Mouse (Mus musculus): ENCODE data around the gene Aurkb.
"Not testable (repeated sequence)": the region's sequence is repeated elsewhere in the genome, so short reads cannot be mapped to it uniquely, and the experiment has no call there.

The Aurkb gene

DNA sequence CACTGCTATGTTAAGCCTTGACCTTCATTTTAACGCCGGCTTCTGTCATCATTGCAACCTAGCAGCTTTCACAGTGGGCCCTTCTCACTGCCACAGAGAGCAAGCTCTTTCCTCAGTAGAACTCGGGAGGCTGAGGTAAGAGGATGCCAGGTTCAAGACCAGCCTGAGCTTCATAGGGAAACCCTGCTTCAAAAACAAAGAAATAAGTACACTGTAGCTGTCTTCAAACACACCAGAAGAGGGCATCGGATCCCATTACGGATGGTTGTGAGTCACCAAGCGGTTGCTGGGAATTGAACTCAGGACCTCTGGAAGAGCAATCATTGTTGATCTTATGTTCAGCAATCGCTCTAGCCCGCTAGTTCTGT lies 35.4 kb downstream of the Aurkb start:
- no peak for DNase-seq (ENCODE audit: low spot score)

DNA sequence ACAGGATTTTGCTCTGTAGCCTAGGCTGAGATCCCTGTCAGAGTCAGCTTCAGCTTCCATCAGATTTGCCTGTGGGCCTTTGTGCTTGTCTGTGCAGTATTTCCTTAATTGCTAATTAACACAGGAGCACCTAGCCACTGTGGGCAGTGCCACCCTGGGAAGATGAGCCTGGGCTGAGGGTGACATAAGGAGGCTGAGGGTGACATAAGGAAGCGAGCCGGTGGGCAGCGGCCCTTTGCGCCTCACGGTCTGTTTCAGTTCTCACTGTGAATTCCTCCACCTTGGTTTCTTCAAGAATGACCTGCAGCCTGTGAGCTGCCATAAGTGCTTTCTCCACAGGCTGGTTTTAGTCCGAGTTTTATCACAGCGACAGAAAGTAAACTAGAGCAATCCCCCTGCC lies 36.2 kb downstream of the Aurkb start:
- DNase-seq (ENCODE audit: low spot score), result no peak

DNA sequence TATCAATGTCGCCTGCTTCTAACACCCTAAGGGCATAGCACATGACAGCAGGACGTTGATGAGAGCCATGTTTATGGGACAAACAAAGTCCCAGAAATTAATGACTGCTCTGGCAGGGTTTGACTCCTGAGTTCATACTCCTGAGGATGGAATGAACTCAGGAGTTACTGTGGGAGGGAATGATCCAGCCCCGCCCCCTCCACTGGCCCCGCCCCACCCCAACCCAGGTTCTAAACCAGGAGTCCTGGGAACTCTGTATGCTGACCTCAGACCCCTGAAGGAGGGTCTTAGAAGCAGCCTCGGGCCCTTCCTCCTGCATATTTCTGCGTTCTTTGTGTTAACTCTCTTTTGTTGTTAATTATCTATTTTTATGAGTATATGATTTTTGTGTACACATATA lies 40.2 kb downstream of the Aurkb start:
- DNase-seq (ENCODE audit: low spot score), result no peak

DNA sequence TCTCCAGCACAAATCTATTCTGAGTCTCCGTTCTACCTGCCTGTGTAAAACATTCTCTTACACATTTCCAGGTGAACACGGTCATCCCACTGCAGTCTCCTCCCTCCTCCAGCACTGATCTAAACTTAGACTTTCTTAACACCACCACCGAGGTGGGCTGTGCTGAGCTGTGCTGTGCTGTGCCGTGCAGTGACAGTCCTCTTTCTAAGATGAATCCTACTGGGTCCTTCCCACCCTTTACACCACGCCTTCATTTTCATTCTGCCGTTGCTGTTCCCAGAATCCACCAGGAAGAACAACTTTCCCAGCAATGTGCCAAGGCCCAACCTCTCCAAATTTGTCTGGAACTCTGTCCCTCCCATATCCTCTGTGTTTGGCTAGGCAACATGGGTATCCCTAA lies 40.9 kb downstream of the Aurkb start:
- no peak for DNase-seq (ENCODE audit: low spot score)

DNA sequence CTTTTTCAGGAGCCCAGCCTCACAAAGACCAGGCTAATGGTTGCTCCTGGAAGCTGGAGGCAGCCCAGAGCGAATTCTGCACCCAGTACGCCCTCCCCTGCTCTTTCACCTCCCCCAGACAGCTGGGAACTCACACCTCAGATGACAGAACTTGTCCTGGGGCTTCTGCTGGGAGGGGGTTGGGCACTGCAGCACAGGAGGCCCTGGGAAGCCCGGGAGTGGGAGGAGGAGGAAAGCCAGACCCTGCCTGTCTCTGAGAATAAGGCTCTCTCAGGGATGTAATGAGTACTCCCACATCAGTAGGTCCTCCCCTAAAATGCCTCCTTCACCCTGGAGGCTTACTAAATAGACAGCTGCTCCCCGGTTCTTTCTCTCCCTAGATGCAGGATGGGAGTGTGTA lies 41.6 kb downstream of the Aurkb start:
- no peak for DNase-seq (ENCODE audit: low spot score)

DNA sequence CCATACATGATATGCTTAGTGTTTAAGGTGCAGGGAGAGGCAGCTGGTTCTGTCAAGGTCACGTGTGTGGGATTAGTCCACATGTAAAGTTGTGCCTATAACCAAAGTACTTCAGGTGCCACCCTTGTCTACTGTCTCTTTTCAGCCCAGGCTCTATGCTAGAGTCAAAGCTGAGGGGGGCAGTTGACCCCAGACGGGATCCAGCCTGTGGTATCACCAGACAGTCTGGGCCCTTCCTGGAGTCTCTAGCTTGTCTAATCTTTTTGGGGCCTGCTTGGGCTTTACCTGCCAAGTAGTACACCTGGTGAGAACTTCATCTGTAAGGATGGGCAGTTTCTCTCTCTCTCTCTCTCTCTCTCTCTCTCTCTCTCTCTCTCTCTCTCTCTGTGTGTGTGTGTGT lies 42.1 kb downstream of the Aurkb start:
- DNase-seq (ENCODE audit: low spot score), result no peak

DNA sequence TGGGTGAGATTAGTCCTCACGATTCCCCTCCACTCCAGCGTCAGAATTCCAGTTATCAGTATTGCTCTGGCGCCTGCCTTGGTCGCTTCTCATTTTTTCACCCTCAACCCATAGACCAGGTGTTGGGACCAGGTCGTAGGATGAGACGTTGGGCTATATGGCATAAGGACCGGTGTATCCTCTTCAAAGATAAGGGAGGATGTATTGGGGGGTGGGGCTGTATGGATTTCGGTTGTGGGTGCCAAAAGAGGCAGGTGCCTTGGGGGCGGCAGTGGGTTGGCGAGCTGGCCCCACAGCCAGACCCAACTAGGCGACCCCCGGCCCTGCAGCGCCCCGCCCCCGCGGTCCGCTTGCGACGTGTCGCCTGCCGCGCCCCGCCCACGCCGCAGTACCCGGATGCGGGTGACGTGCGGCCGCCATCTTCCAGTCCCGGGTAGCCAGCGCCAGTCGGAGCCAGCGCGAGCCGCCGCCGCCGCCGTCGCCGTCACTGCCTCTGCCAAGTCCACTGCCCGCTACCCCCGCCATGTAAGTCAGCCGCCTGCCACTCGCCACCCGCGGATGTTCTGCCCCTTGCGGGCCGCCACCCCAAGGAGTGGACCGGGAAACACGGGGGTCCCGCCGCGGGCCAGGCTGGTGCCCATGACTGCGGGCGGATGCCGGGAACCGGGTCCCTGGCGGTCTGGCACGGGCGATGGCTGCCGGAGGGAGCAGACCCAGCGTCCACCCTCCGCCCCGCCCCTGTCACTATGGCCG lies 42.8 kb downstream of the Aurkb start, which contains the start of gene Vamp2:
Gene Vamp2, plus strand, starts transcription at position 388 of the 753 bp plus-strand sequence.
- DNase-seq (ENCODE audit: low spot score), result peak; percentile 94

DNA sequence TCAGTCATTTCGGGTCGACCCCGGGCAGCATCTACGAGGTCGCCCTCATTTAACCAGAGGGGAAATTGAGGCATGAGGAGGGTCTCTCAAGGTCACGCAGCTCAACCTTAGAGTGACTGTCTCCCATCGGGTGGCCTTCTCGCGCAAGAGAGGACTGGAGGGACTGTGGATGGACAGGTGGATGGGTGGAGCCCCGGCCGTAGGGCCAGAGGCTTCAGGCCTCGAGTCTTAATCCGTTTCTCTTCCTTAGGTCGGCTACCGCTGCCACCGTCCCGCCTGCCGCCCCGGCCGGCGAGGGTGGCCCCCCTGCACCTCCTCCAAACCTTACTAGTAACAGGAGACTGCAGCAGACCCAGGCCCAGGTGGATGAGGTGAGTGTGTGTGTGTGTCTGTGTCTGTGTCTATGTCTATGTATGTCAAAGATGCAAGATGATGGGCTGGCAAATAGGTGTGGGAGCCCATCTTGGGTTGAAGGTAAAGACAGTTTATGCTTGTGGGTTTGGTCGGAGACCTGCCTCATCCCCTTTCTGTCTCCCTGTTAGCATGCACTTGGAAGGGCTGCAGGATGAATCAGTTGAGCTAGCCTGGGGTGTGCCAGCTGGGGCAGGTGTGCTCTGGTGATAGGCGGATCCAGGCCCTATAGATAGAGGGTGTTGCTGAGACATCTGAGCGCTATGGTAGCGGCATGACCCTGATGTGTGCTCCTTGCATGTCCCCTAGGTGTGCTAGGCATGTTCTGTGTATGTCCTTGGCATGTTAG lies 43.6 kb downstream of the Aurkb start:
- no peak for DNase-seq (ENCODE audit: low spot score)

DNA sequence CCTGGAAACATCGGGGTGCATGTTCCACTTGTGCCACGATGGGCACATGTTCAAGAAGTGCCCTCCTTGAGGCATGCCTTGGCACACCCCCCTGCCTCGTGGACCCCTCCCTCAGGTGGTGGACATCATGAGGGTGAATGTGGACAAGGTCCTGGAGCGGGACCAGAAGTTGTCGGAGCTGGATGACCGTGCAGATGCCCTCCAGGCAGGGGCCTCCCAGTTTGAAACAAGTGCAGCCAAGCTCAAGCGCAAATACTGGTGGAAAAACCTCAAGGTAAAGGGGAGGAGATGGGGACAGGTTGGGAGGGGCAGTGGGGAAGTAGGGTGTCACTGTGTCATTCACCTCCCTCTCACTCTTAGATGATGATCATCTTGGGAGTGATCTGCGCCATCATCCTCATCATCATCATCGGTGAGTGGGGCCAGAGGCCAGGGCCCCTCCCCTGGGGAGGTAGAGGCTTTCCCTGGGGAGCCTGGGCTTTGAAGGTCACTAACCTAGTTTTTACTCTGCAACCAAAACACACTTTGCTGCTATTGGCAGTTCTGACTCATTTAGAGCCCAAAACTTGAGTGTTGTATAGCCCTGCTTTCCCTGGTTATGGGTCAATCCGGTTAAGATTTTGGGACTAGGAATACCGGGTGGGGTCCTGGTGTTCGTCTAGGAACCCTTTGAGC lies 44.3 kb downstream of the Aurkb start:
- DNase-seq (ENCODE audit: low spot score), result no peak

DNA sequence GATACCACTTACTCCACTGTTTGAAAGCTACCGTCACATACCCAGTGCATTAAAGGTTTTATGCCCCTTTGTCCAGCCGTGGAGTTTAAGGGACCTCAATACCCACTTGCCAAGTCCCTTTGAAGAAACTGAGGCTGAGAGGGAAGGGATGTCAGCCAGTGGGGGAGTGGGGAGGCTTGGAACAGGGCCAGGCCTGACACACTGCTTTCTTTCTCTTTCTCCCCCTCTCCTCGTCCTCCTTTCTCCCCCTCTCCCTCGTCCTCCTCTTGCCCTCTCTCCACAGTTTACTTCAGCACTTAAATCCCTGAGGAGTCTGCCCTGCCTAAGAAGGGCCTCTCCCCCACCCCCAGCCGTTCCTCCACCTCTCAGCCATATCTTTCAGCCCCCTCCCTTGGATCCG lies 44.9 kb downstream of the Aurkb start:
- no peak for DNase-seq (ENCODE audit: low spot score)

DNA sequence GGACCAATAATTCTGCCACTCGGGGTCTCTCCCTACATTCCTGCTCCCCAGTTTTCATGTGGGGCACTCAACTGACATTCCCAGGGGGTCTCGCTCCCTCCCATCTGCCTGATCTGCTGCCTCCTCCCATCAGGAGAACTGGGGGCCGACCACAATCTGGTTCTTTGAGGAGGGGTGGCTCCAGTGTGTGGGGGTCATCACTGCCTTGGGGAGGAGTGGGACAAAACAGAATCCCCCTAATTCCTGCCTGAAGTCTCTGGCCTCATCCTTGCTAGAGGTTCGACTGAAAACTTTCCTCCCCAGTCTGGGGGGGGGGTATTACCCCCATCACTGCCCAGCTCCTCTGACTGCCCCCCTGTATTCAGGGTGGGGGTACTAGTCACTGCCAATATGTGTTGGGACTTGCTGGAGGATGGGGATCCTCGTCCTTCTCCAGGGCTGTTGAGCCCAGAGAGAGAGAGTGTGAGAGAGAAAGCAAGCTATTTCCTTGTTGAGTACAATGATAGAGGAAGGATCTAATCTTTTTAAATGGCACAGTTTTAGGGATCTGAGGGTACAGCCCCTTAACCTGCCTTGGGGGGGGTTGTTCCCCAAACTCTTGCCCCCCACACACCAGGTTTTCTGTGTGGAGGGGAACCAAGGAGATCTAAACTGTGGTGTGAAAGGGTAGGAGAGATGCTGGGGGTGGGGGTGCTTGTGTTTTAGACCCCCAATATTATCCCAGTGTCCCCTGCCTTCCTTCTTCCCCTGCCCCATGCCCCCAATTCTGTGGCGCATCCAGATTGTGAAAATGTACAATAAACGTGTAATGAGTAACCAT lies 46.3 kb downstream of the Aurkb start:
- DNase-seq (ENCODE audit: low spot score), result no peak

DNA sequence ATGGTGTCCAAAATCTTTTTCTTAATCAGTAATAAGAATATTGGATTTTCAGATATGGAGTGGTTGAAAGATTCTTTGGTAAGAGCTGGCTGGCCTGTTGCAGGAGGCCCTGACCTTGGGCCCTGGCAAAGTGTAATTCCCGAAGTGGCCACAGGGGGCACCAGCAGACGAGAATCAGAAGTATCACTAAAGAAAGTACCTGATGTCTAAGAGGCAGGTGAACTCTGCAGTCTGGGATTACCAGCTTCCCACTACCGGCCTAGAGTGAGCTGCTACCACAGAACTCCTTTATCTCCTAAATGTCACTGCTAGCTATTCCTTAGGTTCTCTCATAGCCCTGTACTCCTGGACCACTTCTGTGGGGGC lies 46.9 kb downstream of the Aurkb start:
- peak; percentile 86 for DNase-seq (ENCODE audit: low spot score)

DNA sequence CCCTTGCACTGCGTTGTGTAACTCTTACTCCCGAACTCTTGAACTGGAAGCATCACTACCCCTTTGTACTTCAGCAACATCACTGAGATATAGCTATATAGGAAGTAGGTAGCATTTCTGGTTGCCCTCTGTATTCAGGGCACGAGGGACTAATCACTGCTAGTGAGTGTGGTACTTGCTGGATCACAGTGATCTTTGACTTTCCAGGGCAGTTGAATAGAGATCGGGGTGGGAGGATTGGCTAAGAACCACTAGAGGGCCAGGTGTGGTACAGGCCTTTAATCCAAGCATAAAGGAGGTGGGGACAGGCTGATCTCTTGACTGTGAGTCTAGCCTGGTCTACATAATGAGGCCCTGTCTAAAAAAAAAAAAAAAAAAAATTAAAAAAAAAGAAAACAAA lies 47.4 kb downstream of the Aurkb start:
- DNase-seq (ENCODE audit: low spot score), result no peak

DNA sequence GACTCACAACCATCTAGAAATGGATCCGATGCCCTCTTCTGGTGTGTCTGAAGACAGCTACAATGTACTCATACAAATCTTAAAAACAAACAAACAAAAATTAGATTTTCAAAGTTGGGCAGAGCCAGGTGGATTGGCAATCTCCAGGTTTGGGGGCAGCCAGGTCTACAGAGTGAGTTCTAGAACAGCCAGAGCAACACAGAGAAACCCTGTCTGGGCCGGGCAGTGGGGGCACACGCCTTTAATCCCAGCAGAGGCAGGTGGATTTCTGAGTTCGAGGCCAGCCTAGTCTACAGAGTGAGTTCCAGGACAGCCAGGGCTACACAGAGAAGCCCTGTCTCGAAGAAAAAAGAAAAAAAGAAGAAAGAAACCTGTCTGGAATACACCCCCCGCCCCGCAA lies 48.4 kb downstream of the Aurkb start:
- not testable (repeated sequence) for DNase-seq (ENCODE audit: low spot score)

DNA sequence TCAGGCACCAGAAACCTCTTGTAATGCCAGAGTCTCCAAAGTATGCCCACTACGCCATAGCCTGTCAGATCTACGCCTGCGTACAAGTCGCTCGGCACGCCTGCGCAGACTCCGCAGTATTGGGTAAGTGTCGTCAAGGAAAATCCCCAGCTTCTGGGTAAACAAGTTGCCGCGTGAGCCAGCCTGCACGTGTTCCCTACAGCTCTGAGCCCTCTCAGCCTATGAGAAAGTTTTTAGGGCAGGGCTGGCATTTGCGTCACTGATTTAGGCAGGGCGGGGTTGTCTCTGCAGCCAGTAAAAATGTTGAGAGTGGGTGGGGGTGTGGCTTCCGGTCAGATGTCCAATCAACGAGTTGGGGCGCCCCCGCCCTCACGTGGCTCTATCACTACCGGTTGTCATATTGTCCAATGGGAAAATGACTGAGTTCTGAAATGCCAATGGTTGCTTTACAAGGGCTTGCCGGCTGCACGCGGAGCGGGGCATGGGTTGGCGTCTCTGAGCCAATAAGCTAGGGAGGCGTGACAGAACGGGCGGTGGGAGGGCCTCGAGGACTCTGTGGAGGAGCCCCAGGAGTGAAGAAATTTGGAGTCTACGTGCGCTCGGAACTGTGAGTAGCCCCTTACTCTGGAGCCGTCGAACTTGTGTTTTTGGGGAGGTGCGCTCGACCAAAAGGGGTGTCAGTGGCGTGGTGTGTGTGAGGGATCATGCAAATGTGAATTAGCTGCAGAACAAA lies 49.4 kb downstream of the Aurkb start, which contains the start of gene Per1:
Gene Per1, plus strand, starts transcription at position 521 of the 733 bp plus-strand sequence.
- peak; percentile 100 for DNase-seq (ENCODE audit: low spot score)

DNA sequence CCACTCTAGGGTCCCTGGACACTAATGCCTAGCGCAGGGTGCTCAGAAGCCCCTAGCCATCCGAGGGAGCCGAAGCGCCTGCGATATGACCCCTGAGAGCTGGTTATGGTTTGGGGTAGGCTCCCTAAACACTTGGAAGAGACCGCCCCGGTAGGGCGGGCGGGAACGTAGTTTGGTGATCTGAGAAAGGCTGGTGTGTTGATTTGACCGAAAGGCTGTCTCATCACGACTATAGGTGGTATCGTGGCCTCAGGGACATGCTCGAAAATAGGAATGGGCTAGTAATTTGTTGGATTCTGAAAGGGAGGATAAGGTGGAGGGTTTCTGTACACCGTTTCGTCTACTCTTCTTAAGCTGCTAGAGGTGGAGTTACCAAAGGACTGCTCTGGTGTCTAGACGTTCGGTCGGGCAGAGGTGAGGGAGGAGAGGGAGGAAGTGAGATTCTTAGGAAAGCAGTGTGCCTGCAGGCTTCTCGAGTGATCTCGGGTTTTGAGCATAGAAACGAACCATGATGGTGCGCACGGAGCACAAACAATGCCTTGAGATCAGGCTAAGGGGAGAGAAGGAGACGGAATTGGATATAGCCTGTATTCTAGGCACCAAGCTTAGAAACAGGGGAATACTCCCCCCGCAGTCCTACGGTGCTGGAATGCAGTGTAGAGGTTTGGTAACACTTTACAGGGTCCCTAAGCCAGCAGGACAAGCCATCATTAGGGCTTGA lies 50.2 kb downstream of the Aurkb start:
- DNase-seq (ENCODE audit: low spot score), result peak; percentile 34

DNA sequence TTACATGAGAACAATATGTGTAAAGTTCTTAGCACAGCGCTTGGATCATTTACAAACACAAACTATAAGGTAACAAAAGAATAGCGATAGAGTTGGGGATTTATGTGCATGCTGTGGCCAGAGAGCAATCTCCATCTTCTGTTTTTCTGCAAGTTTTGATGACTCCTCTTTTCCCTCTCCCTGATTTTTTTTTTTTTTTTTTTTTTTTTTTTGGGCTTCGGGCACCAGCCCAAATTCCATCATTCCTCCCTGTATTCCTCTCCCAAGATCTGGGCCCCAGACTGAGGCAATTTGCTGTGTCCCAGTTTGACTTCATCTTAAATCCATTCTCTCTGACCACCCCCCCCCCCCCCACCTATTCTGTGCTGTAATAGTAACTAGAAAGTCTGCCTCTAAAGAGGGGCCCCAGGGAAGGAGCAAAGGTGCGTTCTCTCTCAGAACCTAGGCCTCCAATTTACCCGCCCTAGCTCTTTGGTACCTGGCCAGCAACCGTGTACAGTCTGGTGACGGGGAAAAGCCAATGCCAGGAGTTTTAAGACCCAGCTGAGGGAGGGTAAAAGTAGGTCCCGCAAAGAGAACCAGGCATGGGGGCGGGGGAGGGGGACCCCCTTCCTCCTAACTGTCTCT lies 51.0 kb downstream of the Aurkb start:
- no peak for DNase-seq (ENCODE audit: low spot score)

DNA sequence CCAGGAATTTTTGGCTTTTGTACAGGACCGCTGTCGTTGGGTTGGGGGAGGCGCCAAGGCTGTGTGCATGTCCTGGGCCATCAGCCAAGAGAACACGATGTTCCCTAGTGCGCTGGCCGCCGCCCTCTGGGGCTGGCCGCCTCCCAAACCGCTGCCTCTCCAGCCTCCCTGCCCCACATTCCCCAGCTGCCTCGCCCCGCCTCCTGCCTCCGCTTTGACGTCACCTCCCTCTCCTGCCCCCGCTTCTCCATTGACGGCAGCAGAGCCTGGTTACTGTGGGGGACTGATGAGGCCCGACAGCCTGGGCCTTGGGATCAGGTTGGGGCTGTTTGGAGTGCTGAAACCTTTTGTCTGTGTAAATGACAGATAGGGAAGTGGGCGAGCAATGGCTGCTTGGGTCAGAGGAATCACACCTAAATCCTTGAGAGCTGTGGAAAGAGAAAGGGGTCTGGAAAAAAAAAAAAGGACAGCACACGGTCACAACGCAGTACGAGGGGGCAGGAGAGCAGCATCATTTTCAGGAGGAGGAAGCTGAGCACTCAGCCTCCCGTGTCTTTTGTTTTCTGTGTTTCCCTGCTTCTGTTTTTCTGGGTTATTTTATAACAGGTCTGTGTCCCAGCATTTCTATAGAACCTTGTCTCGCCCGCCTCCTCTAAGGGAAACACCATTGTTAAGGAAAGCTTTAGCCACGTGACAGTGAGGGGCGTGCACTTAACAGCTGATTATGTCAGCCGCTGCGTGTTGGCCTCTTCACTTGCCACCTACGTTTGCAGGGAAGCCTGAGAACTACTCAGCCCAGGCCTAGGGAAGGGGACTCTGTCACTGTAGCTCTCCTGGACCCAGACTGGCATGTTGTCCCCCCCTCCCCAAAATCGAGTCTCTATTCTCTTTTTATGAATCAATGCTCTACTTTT lies 51.8 kb downstream of the Aurkb start:
- peak; percentile 84 for DNase-seq (ENCODE audit: low spot score)
